Mouse (Mus musculus) liver, embryonic 14.5 days (tissue): ENCODE results near the gene Col1a1. TPM values are rescaled to one million over a fixed set of nuclear protein-coding genes. Genes with fewer than 3 reads are reported as not detected.
"Not testable (repeated sequence)": the region's sequence is repeated elsewhere in the genome, so short reads cannot be mapped to it uniquely, and the experiment has no call there.

Source experiments
- ATAC-seq: fragments of 200-750 bp; cut with Nextera tagmentation; 2 replicates; pipeline ENCODE4 v1.8.0; 2017; ENCODE audit warnings: moderate number of reproducible peaks, mild to moderate bottlenecking, moderate library complexity; ENCODE audit not compliant: insufficient read depth
- DNase-seq, 3 experiments: peaks; one replicate each; pipeline ENCODE4 v3.0.0-alpha.2; 2012 to 2013; ENCODE audit warnings: low read depth in 3 of 3, low spot score in 3 of 3
- H3K27ac ChIP-seq: fragments of 300-500 bp; sonication (generic); 2 replicates; pipeline ENCODE4 v1.5.1; 2014; ENCODE audit warnings: moderate library complexity, mild to moderate bottlenecking, control low read depth, inconsistent platforms
- H3K27me3 ChIP-seq: fragments of 300-500 bp; sonication (generic); 2 replicates; pipeline ENCODE4 v1.6.1; 2014; ENCODE audit warnings: mild to moderate bottlenecking, low read length, moderate library complexity; ENCODE audit not compliant: control insufficient read depth, insufficient read depth
- H3K36me3 ChIP-seq: fragments of 300-500 bp; sonication (generic); replicated peaks from 2 replicates; pipeline ENCODE4 v1.6.1; 2014; ENCODE audit warnings: low read depth; ENCODE audit not compliant: control insufficient read depth, insufficient read depth
- H3K4me1 ChIP-seq, 2 experiments: fragments of 200-500 bp in 1 of 2; fragments of 300-500 bp in 1 of 2; sonication (generic) in 1 of 2; replicated peaks; 2 replicates each; pipeline ENCODE4 v1.6.1; 2012 to 2014; ENCODE audit warnings: antibody characterized with exemption in 1 of 2, inconsistent platforms in 1 of 2, low read length in 1 of 2; ENCODE audit not compliant: control insufficient read depth in 2 of 2, insufficient read depth in 2 of 2
- H3K4me2 ChIP-seq: fragments of 300-500 bp; sonication (generic); 2 replicates; pipeline ENCODE4 v1.6.1; 2014; ENCODE audit warnings: low read depth, mild to moderate bottlenecking, control low read depth, moderate library complexity
- H3K4me3 ChIP-seq, 2 experiments: fragments of 200-500 bp in 1 of 2; fragments of 300-500 bp in 1 of 2; sonication (generic) in 1 of 2; 2 replicates each; pipeline ENCODE4 v1.5.1; 2012 to 2014; ENCODE audit warnings: low read depth in 2 of 2, low read length in 2 of 2, mild to moderate bottlenecking in 2 of 2, control low read depth in 1 of 2, inconsistent platforms in 1 of 2, moderate library complexity in 1 of 2; ENCODE audit not compliant: insufficient read depth in 1 of 2
- H3K9ac ChIP-seq: fragments of 300-500 bp; sonication (generic); replicated peaks from 2 replicates; pipeline ENCODE4 v1.6.1; 2014; ENCODE audit warnings: mild to moderate bottlenecking, control low read depth, moderate library complexity
- H3K9me3 ChIP-seq: fragments of 300-500 bp; sonication (generic); 2 replicates; pipeline ENCODE4 v1.6.1; 2016; ENCODE audit warnings: low read length, mixed read lengths; ENCODE audit not compliant: control insufficient read depth
- CTCF ChIP-seq: IDR thresholded peaks from 2 replicates; pipeline ENCODE4 v1.5.1; 2016; ENCODE audit warnings: antibody characterized with exemption, low read depth, control low read depth
- EP300 ChIP-seq: IDR thresholded peaks from 2 replicates; pipeline ENCODE4 v1.6.1; 2016; ENCODE audit warnings: antibody characterized with exemption, low read depth
- WGBS: fragments of 180-500 bp; shearing (Covaris S2); extraction: QIAGEN DNeasy Blood & Tissue Kit; methylation state at CpG from one replicate; pipeline ENCODE4 v1.1.7; 2014; ENCODE audit not compliant: insufficient replicate concordance; 5-methylcytosine and 5-hydroxymethylcytosine counted together
- polyA plus RNA-seq, 2 experiments: library from polyadenylated mRNA; depleted of rRNA in 1 of 2; stranded (reverse) in 1 of 2; unstranded in 1 of 2; fragments of >200 nt; fragmentation: Nextera tagmentation in 1 of 2; extraction: Ambion mirVana in 1 of 2; gene quantifications; 2 replicates each; pipeline versions ENCODE4 v1.2.1 to v1.2.3; 2012 to 2014

Gene Col1a1
- polyA plus RNA-seq, 2 experiments = 14.1 to 30.8 TPM

DNA sequence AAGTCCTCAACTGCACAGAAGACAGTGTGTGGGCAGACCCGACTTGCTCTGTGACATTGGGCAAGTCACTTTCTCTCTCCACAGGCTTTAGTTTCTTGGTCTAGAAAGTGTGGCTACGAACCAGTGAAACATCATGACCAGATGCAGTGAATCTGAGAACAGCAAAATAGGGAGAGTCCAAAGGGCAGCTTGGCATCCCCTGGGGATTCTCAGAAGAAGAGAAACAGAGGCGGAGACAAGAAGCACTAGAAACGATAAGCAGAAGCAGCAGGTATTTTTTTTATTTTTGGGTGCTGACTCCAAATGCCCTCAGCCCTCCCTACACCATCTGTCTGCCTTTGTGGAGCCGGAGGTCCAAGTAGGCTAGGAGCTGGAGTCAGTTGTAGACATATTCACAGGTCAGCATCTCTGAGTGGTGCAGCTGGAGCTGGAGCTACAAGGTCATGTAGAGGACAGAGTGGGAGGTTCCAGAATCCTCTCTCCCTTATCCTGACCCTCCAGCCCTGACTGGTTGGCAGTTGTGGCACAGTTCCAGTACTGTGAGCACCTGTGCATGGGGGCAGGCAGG, 26.6 kb downstream of the Col1a1 start:
- H3K36me3 ChIP-seq = no peaks in the 10 kb centered on the region
- no peaks in the 10 kb centered on the region for H3K9me3 ChIP-seq
- TF ChIP-seq EP300 (no peak), CTCF (no peak)
- H3K9ac ChIP-seq = no peak overlapping the region
- H3K4me1 ChIP-seq = 0 out of 4 replicates have a peak, but pooled peaks cover 0 to 2% of the 10 kb centered on the region in 2 experiments
- no peak overlapping the region for H3K27ac ChIP-seq
- no peak overlapping the region for H3K4me3 ChIP-seq
- ATAC-seq (no peak), DNase-seq (no peak)
- H3K27me3 ChIP-seq = no peaks in the 10 kb centered on the region
- H3K4me2 ChIP-seq = no peak overlapping the region
- WGBS = 50% methylated on average over 5 of the region's 5 CpGs

- ATAC-seq (no peak), DNase-seq (no peak)
- Histone ChIP-seq H3K4me1 (no peaks in the 10 kb centered on the region), H3K9ac (no peak within 1 kb of the TSS), H3K27ac (no peak within 1 kb of the TSS), H3K4me2 (no peak within 1 kb of the TSS), H3K36me3 (no peaks in the 10 kb centered on the region), H3K4me3 (no peak within 1 kb of the TSS), H3K27me3 (no peaks in the 10 kb centered on the region), H3K9me3 (no peaks in the 10 kb centered on the region)
- WGBS = 31% methylated on average over 4 of the region's 4 CpGs
- no peak for TF ChIP-seq EP300
- TF ChIP-seq CTCF = no peak
These were observed 31.4 kb downstream of the Col1a1 start, which contains the start of gene Hils1 for GRCm38 (mm10) chr11:94967419-94967818. Gene Hils1, plus strand, starts transcription at chr11:94967593.

DNA sequence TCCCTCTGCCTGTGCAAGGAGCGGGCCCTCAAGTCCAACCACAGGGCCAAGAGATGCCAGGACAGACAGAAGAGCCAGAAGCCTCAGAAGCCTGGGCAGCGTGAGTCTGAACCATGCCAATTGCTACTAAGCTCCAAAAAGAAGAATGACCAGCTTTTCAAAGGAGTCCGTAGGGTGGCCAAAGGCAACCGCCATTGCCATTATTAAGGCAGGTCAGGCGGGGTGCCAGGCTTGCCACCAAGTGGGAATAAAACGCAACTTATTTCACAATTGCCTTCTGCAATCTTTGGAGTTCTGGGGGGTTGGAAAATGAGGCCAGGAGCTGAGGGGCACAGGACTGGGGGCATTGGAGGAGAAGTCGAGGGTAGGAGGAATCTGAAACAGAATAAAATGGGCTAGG, 32.2 kb downstream of the Col1a1 start:
- DNase-seq (no peak), ATAC-seq (no peak)
- H3K36me3 ChIP-seq = no peaks in the 10 kb centered on the region
- no peak overlapping the region for H3K4me3 ChIP-seq
- H3K4me1 ChIP-seq = no peaks in the 10 kb centered on the region
- H3K9ac ChIP-seq = no peak overlapping the region
- no peaks in the 10 kb centered on the region for H3K9me3 ChIP-seq
- H3K27me3 ChIP-seq = no peaks in the 10 kb centered on the region
- H3K27ac ChIP-seq = no peak overlapping the region
- no peak overlapping the region for H3K4me2 ChIP-seq
- WGBS = 61% methylated on average over 7 of the region's 7 CpGs
- TF ChIP-seq CTCF (no peak), EP300 (no peak)

GRCm38 (mm10) chr11:94969709-94970108, 33.7 kb downstream of the Col1a1 start:
- H3K9ac ChIP-seq, H3K4me1 ChIP-seq, H3K27me3 ChIP-seq, H3K36me3 ChIP-seq, H3K4me3 ChIP-seq, ATAC-seq, H3K9me3 ChIP-seq, H3K4me2 ChIP-seq, DNase-seq, H3K27ac ChIP-seq: not testable (repeated sequence)
- WGBS = 84% methylated on average over 4 of the region's 4 CpGs

DNA sequence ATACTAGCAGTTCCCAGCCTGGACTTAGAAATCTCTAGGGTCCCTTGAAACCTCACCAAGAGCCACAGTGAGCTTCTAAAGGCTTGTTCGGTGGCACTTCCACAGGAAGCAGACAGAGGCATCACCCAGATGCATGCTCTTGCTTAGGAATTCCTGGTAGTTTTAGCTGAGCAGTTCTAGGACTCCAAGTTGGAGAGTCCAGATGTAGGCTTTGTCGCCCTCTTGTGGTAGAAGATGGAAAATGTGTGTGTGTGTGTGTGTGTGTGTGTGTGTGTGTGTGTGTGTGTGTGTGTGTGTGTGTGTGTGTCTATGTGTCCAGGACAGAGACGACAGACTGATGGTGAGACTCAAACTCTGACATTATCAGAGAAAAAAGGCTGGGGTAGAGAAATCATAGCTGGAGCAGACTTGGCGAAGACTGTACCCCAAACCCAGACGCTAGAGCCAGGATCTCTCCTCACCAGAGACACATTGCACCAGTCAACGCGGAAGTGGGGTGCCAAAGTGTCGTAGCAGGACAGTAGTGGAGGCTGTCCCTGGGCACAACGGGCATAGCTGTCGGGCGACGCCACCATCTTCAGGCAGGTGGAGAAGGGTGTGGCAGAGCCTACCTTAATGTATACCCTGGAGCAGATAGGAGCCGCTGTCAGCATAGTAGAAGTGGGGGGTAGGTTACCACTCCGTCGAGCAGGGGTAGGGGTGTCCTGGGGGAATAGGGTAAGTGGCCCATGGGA, 34.4 kb downstream of the Col1a1 start:
- H3K27me3 ChIP-seq = no peaks in the 10 kb centered on the region
- ATAC-seq = no peak
- WGBS = 50% methylated on average over 15 of the region's 15 CpGs

More for the DNA sequence above, 34.4 kb downstream of the Col1a1 start:
- Histone ChIP-seq H3K4me2 (no peak overlapping the region), H3K27ac (no peak overlapping the region), H3K36me3 (no peaks in the 10 kb centered on the region), H3K9me3 (no peaks in the 10 kb centered on the region), H3K4me3 (no peak overlapping the region), H3K9ac (no peak overlapping the region), H3K4me1 (no peaks in the 10 kb centered on the region)
- TF ChIP-seq EP300 (no peak), CTCF (peak; percentile 86)
- DNase-seq = no peak
